Mouse (Mus musculus) thymus, postnatal 4 days (tissue): ENCODE results near the gene Lifr.
A peak's percentile ranks its signal among the peaks of the same experiment; 100 is the strongest.

ENCODE experiments used
- DNase-seq: peaks from one replicate; pipeline ENCODE4 v3.0.0; 2021

The Lifr gene

DNA sequence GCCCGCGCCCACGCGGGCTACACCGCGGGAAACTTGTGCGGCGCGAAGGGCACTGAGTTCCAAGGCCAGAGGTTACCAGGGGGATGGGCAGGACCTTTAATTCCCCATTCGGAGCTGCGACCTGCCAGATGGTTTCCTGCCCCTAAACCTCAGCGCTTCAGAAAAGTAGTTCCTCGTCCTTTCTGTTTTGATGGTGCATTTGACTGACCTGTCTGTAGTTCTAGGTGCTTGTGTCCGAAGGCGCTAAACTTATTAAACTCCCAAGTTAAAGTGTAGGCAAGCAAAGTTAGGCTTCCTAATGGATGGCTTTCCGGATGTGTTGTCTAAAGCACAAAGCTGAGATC lies 39.5 kb downstream of the Lifr start:
- DNase-seq: no peak

GRCm38 (mm10) chr15:7130691-7131225 lies 40.3 kb downstream of the Lifr start:
- no peak for DNase-seq

DNA sequence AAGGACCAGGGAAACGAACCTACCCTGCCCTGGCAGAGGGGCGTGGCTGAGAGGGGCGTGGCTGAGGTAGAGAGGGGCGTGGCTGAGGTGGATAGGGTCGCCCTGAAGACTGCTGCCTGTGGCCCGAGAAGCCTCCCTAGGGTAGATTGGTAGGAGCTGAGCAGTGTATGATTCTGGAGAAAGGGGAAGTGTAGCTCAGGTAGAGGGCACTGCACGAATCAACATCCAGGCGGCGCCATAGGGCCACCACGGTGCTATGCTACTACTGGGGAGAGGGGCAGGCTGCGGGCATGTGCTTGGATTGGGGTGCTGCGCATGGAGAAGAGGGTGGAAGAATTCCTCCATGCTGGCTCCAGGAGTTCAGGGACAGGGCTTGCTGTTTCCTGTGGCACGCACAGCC lies 42.3 kb downstream of the Lifr start:
- DNase-seq: peak; percentile 63

DNA sequence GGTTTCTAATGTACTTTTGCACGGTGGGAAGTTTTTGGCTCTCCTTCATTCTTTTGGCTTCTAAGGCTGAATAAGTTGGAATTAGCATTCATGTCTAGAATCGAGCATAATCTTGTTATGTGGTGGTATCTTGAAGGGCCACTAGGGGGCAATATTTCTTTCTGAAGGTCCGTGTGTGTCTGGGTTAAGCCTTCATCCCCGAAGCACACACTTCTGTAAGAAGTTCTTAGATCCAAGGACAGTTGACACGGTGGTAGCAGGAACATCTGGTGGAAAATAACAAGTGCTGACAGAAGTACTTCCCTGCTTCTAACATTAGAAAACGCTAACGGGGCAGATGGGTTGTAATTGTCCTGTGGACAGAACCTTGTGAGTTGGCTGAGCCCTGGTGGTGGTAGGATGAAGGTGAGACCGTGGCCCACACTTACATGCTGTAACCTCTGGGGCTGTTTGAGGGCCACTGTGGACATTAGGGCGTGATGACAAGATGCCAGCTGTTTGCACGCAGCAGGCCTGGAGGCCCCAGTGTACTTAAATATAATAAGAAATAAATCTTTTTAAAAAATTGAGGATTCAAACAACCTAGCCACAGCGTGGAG lies 44.1 kb downstream of the Lifr start:
- no peak for DNase-seq

GRCm38 (mm10) chr15:7135982-7136562 lies 45.7 kb downstream of the Lifr start:
- no peak for DNase-seq

- DNase-seq: no peak
Measured at GRCm38 (mm10) chr15:7136912-7137311, 46.5 kb downstream of the Lifr start.

DNA sequence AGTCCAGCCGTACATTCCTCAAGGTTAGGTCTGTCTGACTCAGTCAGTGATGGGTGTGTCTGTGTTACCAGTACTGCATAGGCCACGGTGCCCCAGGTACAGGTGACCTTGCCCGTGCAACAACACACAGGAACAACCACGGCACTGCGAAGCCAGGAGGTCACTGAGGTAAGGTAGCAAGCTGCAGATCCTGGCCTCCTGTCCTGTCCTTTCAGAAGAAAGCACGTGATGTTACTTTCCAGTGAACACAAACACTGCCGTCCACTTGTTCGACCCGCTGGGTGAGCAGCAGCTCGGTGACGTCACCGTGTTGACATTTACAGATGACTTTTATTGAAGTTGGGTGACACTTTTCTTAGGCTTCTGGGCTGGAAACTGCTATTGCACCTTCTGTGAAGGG lies 47.2 kb downstream of the Lifr start:
- DNase-seq: no peak

GRCm38 (mm10) chr15:7138471-7138870 lies 48.1 kb downstream of the Lifr start:
- no peak for DNase-seq

DNA sequence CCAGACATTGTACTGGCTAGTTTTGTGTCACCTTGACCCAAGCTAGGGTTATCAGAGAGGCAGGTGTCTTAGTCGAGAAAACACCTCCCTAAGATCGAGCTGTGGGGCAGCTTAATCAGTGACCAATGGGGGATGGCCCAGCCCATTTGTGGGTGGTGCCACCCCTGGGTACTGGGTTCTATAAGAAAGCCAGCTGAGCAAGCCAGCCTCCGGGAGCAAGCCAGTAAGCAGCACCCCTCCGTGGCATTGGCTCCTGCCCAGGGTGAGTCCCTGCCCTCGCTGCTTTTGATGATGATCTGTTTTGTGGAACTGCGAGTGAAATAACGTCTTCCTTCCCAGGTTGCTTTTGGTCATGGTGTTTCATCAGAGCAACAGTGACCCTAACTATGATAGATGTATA lies 49.9 kb downstream of the Lifr start:
- DNase-seq: no peak

GRCm38 (mm10) chr15:7141246-7141645 lies 50.8 kb downstream of the Lifr start:
- no peak for DNase-seq

DNA sequence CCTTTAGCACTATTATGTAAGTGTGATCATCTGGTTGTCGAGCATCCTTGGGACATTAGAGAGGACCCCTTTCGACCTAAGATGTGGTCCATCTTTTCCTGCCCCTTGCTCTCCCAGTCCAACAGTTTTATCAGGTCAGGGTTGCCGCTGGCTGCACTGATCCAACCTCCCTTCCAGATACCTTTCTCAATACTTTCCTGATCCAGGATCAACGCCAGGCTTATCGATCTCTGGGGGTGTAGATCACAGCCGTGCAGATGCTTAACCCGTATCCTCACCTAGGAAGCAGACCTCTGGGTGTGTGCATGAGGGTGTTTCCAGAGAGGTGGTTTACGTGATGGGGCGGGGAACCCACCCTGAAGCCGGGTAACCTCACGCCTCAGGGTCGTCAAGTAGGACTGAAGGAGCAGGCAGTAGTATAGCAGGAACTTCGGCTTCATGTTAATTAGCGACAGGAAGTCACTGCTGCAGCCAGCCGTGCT lies 53.3 kb downstream of the Lifr start:
- DNase-seq: no peak

- no peak for DNase-seq
Measured at GRCm38 (mm10) chr15:7144542-7144941, 54.1 kb downstream of the Lifr start.

- no peak for DNase-seq
Measured at GRCm38 (mm10) chr15:7144942-7145341, 54.5 kb downstream of the Lifr start.

- no peak for DNase-seq
Measured at GRCm38 (mm10) chr15:7145555-7145954, 55.1 kb downstream of the Lifr start.

- no peak for DNase-seq
Measured at GRCm38 (mm10) chr15:7146529-7146928, 56.1 kb downstream of the Lifr start.

DNA sequence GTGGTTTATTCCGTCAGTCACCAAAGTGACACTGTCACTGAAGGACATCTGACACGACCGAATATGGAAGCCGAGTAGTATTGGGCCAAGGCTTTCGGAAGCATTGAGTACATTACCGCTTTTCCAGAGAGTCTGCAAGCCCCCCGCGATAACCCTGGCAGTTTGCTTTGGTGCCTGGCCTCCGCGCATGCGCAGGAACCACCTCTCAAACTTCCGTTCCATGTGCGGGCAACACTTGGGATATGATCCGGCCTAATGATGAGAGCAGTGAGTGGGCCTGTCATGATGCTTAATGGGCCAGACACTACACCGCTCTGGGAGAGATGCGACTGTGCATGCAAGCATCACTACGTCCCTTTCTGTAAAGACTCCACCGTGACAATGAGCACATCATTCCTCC lies 59.4 kb downstream of the Lifr start:
- no peak for DNase-seq

- DNase-seq: no peak
Measured at GRCm38 (mm10) chr15:7150591-7150990, 60.2 kb downstream of the Lifr start.

DNA sequence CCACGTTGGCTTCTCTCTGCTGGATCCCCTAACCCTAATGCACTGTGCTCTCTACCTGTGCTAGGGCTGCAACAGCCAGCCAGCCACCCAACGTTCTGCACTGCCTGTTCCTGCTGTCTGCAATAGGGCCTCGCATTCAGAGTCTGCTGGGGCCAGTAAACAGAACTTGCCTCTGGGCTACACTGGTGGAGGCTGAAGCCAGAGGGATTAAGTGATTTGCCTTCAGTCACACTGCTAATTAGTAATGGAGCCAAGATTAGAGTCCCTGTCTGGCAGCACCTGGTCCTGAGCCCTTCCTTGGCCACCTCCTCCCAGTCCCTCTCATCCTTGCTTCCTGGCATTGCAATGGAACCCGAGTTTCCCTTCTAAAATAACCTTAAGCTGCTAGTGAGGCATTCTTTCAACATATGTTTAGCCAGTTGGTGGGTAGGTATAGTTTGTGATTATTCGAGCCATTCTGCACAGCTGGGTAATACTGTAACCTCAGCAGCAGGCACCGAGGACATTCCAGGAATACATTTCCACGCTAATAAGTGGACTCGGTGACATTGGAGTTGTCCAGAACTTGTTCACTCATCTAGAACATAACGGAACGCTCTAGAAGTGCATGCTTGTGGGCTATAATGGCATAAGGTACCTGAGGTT lies 61.8 kb downstream of the Lifr start:
- DNase-seq: no peak

- DNase-seq: no peak
Measured at GRCm38 (mm10) chr15:7154010-7154736, 63.8 kb downstream of the Lifr start.

GRCm38 (mm10) chr15:7154737-7155090 lies 64.3 kb downstream of the Lifr start:
- DNase-seq: no peak

DNA sequence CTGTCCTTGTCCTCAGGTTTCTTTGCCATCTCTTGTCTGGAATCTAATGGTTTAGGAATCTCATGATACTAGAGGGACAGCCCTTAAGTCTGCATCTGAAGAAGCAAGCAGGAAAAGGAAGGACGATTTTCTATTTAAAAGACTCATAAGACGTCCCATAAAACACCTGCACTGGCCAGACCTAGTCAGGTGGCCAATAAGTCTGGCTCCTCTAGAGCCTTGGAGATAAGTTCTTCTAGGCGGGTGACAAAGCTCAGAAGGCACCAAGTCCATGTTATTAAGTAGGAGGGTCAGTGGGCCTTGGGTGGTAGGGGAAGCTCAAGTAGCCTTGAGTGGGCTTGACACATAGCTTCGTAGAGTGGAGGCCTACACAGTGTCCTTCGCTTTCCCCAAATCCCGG lies 67.2 kb downstream of the Lifr start:
- DNase-seq: no peak

GRCm38 (mm10) chr15:7159869-7160268 lies 69.5 kb downstream of the Lifr start:
- DNase-seq: no peak

- no peak for DNase-seq
Measured at GRCm38 (mm10) chr15:7160321-7160720, 69.9 kb downstream of the Lifr start.

- no peak for DNase-seq
Measured at GRCm38 (mm10) chr15:7163851-7164250, 73.4 kb downstream of the Lifr start.
